Mouse (Mus musculus) limb, embryonic 11.5 days (tissue): ENCODE measurements at regions not wholly inside any gene's neighbourhood (a gene's known extent, or its start where the extent isn't known, plus 50 kb on each side); places are given as distances from the start of the nearest gene placed in this dataset.

Source experiments
- ATAC-seq: fragments of 200-750 bp; cut with Nextera tagmentation; 2 replicates; pipeline ENCODE4 v1.8.0; 2017; ENCODE audit warnings: low read depth; ENCODE audit not compliant: insufficient number of reproducible peaks, low FRiP score, low TSS enrichment
- DNase-seq: peaks from one replicate; pipeline ENCODE4 v3.0.0-alpha.2; 2015; ENCODE audit warnings: low spot score
- H3K27ac ChIP-seq: fragments of 300-500 bp; sonication (generic); replicated peaks from 2 replicates; pipeline ENCODE4 v1.5.1; 2014; ENCODE audit warnings: low read depth, mild to moderate bottlenecking, low read length
- H3K27me3 ChIP-seq: fragments of 300-500 bp; sonication (generic); 2 replicates; pipeline ENCODE4 v1.6.1; 2014; ENCODE audit warnings: mild to moderate bottlenecking, low read length, mixed read lengths; ENCODE audit not compliant: control insufficient read depth, insufficient read depth
- H3K36me3 ChIP-seq: fragments of 300-500 bp; sonication (generic); 2 replicates; pipeline ENCODE4 v1.6.1; 2014; ENCODE audit warnings: mild to moderate bottlenecking, low read length, moderate library complexity, mixed read lengths; ENCODE audit not compliant: control insufficient read depth, insufficient read depth
- H3K4me1 ChIP-seq: fragments of 300-500 bp; sonication (generic); 2 replicates; pipeline ENCODE4 v1.6.1; 2014; ENCODE audit warnings: low read length, mixed read lengths; ENCODE audit not compliant: control insufficient read depth, insufficient read depth
- H3K4me2 ChIP-seq: fragments of 300-500 bp; sonication (generic); 2 replicates; pipeline ENCODE4 v1.6.1; 2014; ENCODE audit warnings: low read depth, mild to moderate bottlenecking, moderate library complexity; ENCODE audit not compliant: severe bottlenecking
- H3K4me3 ChIP-seq: fragments of 300-500 bp; sonication (generic); 2 replicates; pipeline ENCODE4 v1.5.1; 2014; ENCODE audit warnings: low read depth, low read length
- H3K9ac ChIP-seq: fragments of 300-500 bp; sonication (generic); 2 replicates; pipeline ENCODE4 v1.6.1; 2014; ENCODE audit warnings: mild to moderate bottlenecking, low read length
- H3K9me3 ChIP-seq: fragments of 300-500 bp; sonication (generic); 2 replicates; pipeline ENCODE4 v1.6.1; 2016; ENCODE audit warnings: low read length; ENCODE audit not compliant: control insufficient read depth
- WGBS: fragments of 180-500 bp; shearing (Covaris S2); extraction: QIAGEN DNeasy Blood & Tissue Kit; methylation state at CpG from one replicate; pipeline ENCODE4 v1.1.7; 2014; 5-methylcytosine and 5-hydroxymethylcytosine counted together

GRCm38 (mm10) chr19:54952546-54952945 is 174.5 kb downstream of the Gpam start:
- ATAC-seq (no peak), DNase-seq (no peak)
- 77% methylated on average over 2 of the region's 2 CpGs for WGBS
- H3K4me2 ChIP-seq: no peak overlapping the region
- no peaks in the 10 kb centered on the region for H3K9me3 ChIP-seq
- H3K4me3 ChIP-seq: no peak overlapping the region
- H3K27me3 ChIP-seq: no peaks in the 10 kb centered on the region
- H3K36me3 ChIP-seq: no peaks in the 10 kb centered on the region
- no peak overlapping the region for H3K27ac ChIP-seq
- H3K9ac ChIP-seq: no peak overlapping the region
- no peaks in the 10 kb centered on the region for H3K4me1 ChIP-seq

DNA sequence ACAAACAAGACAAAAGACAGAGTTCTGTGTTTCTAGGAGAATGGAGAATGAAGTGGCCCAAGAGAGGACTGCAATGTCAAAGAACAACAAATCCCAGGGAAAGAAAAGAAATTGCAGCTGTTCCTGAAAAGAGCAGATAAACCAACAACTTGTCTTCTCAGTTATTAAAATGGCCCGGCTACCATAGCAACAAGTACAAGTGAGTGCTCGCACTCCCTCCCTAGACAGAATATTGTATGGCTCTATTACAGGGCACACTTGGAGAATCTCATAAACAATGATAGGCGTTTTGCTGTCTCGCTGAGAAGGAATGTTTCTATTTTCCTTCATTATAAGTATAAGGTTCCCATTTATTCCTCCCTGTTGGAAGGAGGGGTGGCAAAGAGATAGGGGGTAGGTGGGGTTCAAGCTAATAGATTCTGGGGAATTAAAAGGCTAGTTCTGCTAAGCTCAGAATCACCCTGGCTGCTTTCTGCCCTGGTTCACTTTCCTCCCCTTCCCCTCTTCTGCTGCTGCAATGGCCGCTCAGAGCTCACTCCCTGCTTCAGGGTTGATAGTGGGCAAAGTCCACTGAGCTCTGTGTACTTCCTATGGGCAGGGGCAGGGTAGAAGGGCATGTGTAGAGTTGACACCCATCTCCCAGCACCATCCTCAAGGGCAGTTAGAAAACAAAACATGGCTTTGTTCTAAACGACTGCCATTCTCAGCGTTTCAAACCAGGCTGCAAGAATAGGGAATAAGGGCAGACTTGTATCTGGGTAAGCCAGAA is 178.5 kb downstream of the Gpam start:
- H3K27ac ChIP-seq: no peak overlapping the region
- H3K9me3 ChIP-seq: no peaks in the 10 kb centered on the region
- no peaks in the 10 kb centered on the region for H3K4me1 ChIP-seq
- DNase-seq (no peak), ATAC-seq (no peak)
- no peak overlapping the region for H3K4me3 ChIP-seq
- WGBS: 83% methylated on average over 7 of the region's 7 CpGs
- no peaks in the 10 kb centered on the region for H3K36me3 ChIP-seq
- H3K9ac ChIP-seq: no peak overlapping the region
- no peaks in the 10 kb centered on the region for H3K27me3 ChIP-seq
- no peak overlapping the region for H3K4me2 ChIP-seq

DNA sequence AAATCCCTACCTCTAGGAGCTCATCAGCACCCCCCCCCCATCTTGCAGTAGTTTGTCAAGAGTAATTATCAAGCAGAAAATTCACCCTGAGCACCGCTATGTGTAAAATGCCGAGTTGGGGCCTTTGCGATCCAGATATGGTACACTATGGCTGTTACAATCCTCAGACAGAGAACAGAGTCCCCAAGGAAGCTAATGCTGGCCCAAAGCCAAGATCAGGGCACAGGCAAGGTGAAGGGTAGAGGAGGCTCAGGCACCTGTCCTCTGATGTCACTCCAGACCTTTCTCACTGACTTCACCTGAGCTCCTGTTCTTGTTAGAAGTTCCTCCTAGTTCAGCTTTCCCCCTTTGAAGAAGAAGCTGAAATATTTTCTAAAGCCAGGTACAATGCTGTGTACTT is 179.5 kb downstream of the Gpam start:
- DNase-seq (no peak), ATAC-seq (no peak)
- Histone ChIP-seq H3K4me1 (no peaks in the 10 kb centered on the region), H3K36me3 (no peaks in the 10 kb centered on the region), H3K9me3 (no peaks in the 10 kb centered on the region), H3K27me3 (no peaks in the 10 kb centered on the region), H3K4me3 (no peak overlapping the region), H3K4me2 (no peak overlapping the region), H3K9ac (no peak overlapping the region), H3K27ac (no peak overlapping the region)
- whole genome bisulfite sequencing: 95% methylated on average over 3 of the region's 3 CpGs

DNA sequence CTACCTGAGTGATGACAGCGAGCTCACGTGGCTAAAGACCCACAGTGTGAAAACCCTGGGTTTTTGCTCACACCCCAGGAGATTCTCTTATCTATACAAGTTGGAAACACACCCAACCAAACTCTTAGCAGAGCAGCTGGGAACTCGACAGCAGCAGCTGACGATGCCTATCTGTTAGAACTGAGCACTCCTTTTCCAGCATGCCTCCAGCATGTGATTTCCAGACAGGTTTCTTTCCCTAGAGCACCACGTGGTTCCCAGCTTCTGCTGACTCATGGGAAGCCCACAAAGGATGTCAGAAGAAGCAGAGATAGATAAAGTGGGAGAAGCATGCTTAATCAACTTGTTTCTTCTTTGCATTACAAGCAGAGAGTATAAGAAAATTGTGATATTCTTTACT is 194.5 kb downstream of the Gpam start:
- H3K4me2 ChIP-seq: no peak overlapping the region
- no peaks in the 10 kb centered on the region for H3K27me3 ChIP-seq
- ATAC-seq: no peak
- no peak overlapping the region for H3K27ac ChIP-seq
- H3K9ac ChIP-seq: no peak overlapping the region
- no peaks in the 10 kb centered on the region for H3K4me1 ChIP-seq
- H3K9me3 ChIP-seq: no peaks in the 10 kb centered on the region
- DNase-seq: no peak
- H3K36me3 ChIP-seq: no peaks in the 10 kb centered on the region
- H3K4me3 ChIP-seq: no peak overlapping the region
- 70% methylated on average over 5 of the region's 5 CpGs for WGBS

GRCm38 (mm10) chr19:54925888-54926287 is 201.2 kb downstream of the Gpam start:
- Histone ChIP-seq H3K9me3 (no peaks in the 10 kb centered on the region), H3K4me2 (no peak overlapping the region), H3K27ac (no peak overlapping the region), H3K4me1 (no peaks in the 10 kb centered on the region), H3K9ac (no peak overlapping the region), H3K4me3 (no peak overlapping the region), H3K36me3 (no peaks in the 10 kb centered on the region), H3K27me3 (no peaks in the 10 kb centered on the region)
- no peak for DNase-seq
- no peak for ATAC-seq
- 79% methylated on average over 4 of the region's 4 CpGs for WGBS

GRCm38 (mm10) chr19:54919597-54919996 is 207.4 kb downstream of the Gpam start:
- H3K27ac ChIP-seq: no peak overlapping the region
- H3K36me3 ChIP-seq: no peaks in the 10 kb centered on the region
- 76% methylated on average over 6 of the region's 6 CpGs for WGBS
- H3K4me1 ChIP-seq: no peaks in the 10 kb centered on the region
- no peaks in the 10 kb centered on the region for H3K9me3 ChIP-seq
- no peak overlapping the region for H3K4me3 ChIP-seq
- no peaks in the 10 kb centered on the region for H3K27me3 ChIP-seq
- DNase-seq (no peak), ATAC-seq (no peak)
- H3K4me2 ChIP-seq: no peak overlapping the region
- H3K9ac ChIP-seq: no peak overlapping the region

DNA sequence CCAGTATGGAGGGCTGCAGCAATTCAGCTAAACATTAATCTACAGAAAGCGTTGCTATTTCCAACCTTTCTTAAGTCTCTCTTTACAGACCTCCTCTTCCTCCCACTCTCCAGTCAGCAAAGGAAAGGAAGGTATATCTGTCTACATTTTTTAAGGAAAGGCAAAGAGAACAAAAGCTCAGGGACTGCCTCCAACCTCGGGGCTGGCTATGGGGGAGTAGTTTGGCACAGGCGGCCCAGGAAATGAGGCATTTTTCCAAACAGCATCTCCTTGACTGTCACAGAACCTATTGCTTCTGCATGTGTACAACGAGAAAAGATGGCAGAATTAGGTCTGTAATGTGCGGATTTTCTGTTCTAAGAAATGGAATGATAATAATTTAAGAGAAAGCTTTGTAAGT is 233.4 kb downstream of the Gpam start:
- Histone ChIP-seq H3K36me3 (no peaks in the 10 kb centered on the region), H3K9me3 (no peaks in the 10 kb centered on the region), H3K4me2 (no peak overlapping the region), H3K4me3 (no peak overlapping the region), H3K27me3 (no peaks in the 10 kb centered on the region), H3K4me1 (no peaks in the 10 kb centered on the region), H3K27ac (no peak overlapping the region), H3K9ac (no peak overlapping the region)
- DNase-seq (no peak), ATAC-seq (no peak)
- 85% methylated on average over 5 of the region's 5 CpGs for WGBS

DNA sequence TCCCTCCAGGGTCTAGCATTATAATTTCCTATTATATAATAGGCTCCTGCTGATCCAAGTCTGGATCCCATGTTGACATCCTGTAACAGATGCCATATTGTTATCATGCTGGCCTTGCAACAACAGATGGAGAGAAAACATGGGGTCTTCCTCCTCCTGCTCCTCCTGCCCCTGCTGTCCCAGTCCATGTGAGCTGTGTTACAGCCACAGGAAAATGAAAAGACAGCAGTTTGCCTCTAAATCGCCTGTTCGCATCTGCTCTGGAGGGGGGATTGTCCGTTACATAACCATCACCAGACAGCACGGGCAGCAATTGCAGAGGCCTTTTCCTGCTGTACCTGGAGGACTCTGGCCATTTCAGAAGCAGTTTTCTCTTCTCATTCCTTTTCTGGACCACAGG is 260.0 kb downstream of the Gpam start:
- Histone ChIP-seq H3K27ac (no peak overlapping the region), H3K9me3 (no peaks in the 10 kb centered on the region), H3K9ac (no peak overlapping the region), H3K4me3 (no peak overlapping the region), H3K27me3 (no peaks in the 10 kb centered on the region), H3K4me2 (no peak overlapping the region), H3K36me3 (no peaks in the 10 kb centered on the region), H3K4me1 (no peaks in the 10 kb centered on the region)
- whole genome bisulfite sequencing: 90% methylated on average over 4 of the region's 4 CpGs
- ATAC-seq: no peak
- DNase-seq: no peak

DNA sequence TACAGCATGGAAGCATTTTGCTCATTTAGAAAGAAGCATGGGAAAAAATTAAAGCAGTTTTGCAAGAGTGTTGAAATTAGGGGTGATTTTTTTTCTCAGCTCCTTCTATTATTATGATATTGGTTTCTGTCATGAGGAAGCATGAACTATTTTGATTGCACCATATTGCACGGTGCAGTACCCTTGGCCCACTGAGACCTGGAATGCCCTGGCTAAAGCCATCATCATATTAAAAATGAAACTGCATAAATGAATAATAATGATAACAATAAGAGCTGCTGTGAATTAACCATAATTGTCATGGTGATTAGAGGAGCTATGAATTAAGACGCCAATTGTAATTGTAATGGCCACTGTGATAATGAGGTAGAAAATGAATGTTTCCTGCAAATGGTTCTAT is 271.8 kb downstream of the Gpam start:
- H3K27ac ChIP-seq: no peak overlapping the region
- H3K9ac ChIP-seq: no peak overlapping the region
- no peaks in the 10 kb centered on the region for H3K9me3 ChIP-seq
- H3K4me3 ChIP-seq: no peak overlapping the region
- no peaks in the 10 kb centered on the region for H3K27me3 ChIP-seq
- no peak for DNase-seq
- no peaks in the 10 kb centered on the region for H3K4me1 ChIP-seq
- H3K4me2 ChIP-seq: no peak overlapping the region
- WGBS: 92% methylated on average over 2 of the region's 2 CpGs
- no peaks in the 10 kb centered on the region for H3K36me3 ChIP-seq
- ATAC-seq: no peak
